Mouse (Mus musculus): ENCODE data around the gene Nr2c1.

Nr2c1 gene

DNA sequence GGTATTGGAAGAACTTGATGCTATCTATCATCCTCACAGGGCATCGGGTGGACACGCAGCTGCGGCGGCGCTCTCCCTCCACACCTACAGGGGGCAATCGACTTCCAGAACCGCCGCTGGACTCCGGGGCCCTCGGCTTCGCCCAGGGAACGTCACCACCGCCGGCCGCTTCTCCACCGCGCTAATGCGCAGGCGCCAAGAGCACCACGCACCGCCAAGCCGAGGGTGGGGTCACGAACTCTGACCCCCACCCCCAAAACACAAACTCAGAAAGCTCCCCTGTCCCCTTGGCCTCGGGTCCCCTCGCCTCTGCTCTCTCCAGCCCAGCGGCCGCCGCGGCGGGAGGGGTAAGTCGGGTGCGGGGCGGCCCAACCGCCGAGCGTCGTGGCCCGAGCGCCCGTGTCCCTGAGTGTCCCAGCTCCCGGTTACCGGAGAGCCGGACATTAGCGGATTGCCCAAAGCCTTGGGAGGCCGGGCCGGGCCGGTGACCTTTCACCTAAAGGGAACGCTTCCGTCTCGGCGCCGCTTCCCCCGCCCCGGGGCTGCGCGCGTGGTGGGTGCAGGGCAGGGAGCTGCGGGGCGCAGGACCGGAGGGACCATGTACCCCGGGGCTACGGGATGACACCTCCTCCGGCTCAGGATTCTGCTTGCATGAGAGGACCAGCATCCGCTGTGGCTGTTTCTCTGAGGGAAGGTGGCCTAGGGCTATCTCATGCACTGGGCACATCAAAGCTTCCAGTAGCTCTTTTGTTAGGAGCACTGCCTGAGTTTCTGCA is at the start of gene Nr2c1:
Gene Nr2c1 (plus strand): TSS at position 268 of the 776 bp plus-strand sequence.
- peak; percentile 85 to 90 for DNase-seq (ENCODE audit: low spot score in 2 of 2)

DNA sequence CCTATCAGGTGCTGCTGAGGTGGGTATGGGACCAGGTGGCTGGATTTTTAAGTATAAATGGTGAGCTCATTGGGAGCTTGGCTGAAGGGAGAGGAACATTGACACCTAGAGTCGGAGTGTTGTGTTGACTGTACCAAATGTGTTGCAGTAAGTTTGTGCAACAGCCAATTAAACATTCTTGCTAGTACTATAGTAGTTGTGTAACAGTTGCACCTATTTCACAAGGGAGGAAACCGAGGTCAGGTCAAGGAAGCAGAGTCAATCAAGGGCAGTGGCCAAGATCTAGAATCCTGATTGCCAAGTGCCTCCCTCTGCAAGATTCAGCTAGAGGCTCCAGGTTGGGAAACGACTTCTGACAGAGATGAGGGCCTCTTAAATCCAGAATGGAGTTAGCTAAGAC is 49.7 kb upstream of the Nr2c1 start:
- no peak for DNase-seq (ENCODE audit: low spot score in 2 of 2)

DNA sequence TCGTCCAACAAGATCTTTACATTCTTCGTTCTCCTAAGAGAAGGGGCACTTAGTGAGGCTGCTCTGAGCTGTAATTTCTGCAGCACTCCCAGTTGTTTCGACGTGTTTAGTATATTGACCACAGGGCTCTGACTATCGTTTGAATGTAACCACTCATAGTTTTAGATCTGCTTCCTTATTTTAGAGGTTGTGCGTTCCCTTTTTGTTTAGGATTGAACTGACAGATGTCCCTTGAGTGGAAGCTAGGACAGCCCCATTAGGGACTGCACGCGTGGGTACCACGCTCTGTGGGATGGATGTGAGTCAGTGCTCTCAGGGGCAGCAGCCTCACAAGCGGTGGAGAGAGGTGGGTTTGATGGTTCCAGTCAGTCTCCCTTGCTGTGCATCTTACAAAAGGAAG is 42.3 kb upstream of the Nr2c1 start:
- no peak for DNase-seq (ENCODE audit: low spot score in 2 of 2)

DNA sequence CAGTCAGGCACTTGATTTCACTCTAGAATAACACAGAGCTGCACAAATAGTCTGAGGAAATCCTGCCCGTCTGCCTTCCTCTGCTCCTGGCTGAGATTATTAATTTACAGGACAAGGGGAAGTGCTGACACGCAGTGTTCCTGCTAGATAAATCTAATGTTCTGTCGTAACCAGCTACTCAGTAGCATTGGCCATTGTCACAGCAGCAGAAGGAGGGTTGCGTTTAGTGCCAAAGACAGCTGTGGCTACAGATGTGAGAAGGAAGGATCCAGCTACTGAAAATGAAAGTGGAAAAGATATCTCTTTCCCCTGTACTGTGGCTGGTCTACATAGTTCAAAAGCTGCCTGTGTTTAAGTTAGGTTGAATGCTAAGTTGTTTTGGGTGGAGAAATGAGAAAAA is 40.7 kb upstream of the Nr2c1 start:
- no peak for DNase-seq (ENCODE audit: low spot score in 2 of 2)

DNA sequence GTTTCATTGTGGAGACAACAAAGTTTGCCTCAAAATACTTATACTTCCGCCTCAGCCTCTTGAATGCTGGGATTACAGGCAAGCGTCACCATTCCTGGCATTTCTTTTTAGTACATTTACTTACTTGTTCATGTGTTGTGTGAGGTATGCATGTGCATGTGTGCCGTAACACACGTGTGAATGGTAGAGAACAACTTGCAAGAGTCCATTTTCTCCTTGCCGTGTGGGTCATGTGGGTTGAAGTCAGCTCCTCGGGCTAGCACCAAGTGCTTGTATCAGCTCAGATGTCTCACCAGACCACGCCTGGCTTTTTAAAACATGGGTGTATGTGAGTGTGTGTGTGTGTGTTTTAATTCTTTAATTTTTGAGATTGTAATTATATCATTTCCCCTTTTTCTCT is 40.2 kb upstream of the Nr2c1 start:
- no peak for DNase-seq (ENCODE audit: low spot score in 2 of 2)

DNA sequence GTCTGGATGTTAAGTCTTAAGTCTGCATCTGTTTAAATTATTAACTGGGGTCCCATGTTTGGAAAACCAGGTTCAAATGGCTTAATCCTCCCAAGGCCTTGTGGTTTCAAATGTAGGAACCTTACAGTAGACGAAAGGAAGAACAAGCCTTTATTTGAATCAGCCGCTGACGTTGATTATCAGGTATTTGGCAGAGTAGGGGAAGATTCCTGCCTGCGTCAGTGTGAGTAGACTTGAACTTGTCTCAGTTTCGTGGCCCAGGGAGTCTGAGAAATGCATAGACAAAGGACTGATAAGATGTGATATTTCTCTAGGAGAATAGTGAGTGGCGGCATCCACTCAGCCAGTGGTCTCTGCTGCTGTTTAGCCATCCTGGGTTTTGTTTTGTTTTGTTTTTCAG is 39.0 kb upstream of the Nr2c1 start:
- DNase-seq (ENCODE audit: low spot score in 2 of 2): no peak

DNA sequence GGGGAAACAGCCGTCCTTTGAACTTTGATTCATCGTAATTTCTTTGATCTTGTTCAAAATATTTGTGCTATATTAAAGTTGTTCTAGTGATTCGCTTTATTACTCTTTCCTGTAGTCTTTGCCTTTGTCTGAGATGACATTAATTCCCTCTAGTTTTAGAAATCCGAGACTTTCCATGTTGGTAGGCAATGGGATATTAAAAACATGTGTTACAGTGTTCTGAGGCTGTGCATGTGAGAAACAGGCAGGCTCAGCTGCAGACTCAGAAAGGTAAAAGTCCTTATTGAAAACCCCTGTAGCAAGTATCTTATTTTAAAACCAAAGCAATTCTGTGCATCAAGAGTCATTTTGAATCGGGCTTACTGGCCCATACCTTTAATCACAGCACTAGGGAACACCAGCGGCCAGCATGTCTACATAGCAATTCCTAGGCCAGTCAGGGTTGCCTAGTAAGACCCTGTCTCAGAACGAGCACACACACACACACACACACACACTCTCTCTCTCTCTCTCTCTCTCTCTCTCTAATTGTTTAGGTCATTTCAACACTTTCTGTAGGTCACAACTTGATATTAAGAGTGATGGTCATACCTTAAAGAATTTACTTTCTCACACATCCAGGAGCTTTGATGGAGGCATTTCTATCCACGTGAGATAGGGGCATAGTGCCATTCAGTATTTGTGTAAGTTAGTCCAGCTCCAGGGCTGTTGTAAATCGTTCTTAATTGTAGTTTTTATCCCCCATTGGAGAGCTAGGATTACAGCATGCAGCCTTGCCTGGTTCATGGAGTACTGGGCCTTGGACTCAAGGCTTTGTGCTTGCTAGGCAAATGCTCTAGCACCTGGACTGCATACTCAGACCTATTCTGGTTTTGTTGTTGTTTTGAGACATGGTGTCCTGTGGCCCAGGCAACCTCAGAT is 36.7 kb upstream of the Nr2c1 start:
- no peak for DNase-seq (ENCODE audit: low spot score in 2 of 2)

DNA sequence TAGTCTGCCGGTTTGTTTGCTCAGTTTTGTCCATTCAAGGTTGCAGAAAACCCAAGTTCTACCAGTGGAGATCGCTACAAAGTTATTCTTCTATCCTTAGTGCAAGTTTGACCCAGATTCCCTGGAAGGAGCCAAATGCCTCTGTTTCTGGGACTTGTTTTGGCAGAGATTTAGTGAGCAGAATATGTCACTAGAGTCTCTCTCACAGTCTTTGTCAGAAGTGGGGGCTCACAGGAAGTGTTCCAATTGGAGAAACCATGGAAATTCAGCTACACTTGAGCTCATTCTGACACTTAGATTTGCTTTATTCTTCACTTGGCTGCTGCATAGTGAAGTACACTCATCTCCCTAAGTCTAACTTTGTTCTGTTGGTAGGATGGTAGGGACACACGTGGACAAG is 35.6 kb upstream of the Nr2c1 start:
- DNase-seq (ENCODE audit: low spot score in 2 of 2): no peak

DNA sequence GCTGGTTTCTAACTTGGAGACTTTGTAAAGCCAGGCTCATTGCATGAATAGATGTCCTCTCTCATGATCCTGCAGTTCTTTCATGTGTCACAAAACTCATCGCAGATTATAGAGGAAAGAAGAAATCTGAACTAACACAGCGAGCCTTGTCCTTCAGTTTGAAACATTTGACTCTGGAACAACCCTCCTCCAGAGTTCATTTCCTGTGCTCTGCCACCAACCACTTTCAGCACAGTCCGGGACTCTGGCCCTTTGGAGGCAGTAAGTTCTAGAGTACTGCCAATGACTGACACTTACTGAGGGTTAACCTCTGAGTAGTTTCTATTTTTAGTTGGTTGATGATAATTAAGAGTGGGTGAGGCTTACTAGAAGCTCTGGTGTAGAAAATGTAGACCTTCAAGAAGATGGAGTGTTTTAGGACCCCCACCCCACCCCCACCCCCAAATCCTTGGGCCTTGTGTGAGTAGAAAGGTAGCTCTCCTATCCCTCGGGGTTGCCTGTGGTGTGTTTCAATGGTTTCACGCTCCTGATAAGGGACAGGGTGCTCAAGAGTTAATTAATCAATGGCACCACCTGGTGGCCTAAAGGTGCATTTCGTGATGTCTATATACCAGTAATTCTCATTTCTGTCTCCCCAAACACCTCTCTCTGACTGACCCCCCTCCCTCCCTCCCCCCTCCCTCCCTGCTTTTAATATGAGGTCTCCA is 31.8 kb upstream of the Nr2c1 start:
- peak; percentile 54 to 78 for DNase-seq (ENCODE audit: low spot score in 2 of 2)

DNA sequence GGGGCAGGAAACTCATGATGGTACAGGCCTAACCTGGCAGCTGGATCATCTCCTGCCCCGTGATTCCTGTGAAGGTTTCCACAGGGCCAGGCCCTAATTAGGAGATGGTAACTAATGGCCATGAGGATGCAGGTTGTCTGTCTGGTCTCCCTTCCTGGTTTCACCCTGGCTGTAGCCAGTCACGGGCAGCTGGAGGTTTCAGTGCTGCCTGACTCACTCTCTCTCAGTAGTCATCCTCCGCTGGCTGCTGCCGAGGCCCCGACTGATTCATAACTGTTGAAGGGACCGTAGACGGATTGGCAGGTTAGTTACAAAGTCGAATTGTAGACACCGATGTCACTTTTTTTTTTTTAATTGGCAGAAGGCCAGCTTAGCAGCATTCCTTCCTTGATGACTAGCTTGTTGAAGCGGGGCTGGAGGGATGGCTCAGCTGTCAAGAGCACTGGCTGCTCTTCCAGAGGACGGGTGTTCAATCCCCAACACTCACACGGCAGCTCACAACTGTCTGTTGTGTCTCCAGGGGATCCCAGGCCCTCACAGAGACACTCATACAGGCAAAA is 31.0 kb upstream of the Nr2c1 start:
- DNase-seq (ENCODE audit: low spot score in 2 of 2): no peak

DNA sequence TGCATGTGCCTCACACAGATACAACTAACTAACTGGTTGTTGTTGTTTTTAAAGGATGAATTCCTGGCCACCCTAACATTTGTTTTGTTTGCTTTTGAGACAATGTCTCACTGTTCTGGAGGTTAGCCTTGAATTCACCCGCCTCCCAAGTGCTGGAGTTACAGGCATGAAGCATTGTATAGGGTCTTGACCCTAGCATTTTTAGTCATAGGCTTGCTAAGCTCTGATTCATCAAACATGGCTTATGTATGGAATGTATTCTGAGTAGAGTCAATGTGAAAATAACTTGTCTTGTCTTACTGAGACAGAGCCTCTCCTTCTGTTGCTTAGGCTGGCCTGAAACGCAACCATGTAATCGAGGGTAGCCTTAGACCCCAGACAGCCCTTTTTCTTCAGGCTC is 29.9 kb upstream of the Nr2c1 start:
- no peak for DNase-seq (ENCODE audit: low spot score in 2 of 2)

DNA sequence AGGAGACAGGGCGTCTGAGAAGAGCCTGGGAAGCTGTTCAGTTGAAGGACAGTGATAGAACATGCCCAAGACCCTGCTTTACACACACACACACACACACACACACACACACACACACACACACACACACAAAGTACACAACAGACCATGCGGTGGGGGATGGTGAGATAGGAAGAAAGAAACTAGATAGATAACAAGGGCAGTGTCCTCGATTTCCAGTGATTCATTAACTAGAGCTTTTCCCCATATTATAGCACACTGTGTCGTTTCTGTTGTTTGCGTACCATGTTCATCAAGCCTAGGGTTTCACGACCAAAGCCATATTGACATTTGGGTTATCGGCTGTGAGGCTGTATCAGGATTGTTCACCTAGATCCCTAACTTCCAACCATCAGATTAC is 28.8 kb upstream of the Nr2c1 start:
- DNase-seq (ENCODE audit: low spot score in 2 of 2): no peak

DNA sequence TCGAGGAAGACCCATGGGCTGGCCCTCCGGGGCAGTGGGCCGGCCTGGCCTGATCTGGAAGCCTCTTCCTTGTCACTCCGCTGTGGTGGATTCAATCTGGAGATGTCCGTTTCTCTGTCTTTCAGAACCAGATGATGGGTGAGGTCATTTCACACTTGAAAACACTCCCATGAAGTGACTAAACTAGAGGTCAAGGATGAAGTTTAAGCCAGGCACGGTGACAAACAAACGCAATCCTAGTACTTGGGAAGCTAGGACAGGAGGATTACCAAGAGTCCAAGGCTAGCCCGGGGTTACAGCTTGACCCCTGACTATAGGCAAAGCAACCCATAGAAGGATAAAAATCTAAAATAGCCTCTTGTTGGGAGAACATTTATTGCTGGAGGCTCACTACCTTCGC is 27.1 kb upstream of the Nr2c1 start:
- DNase-seq (ENCODE audit: low spot score in 2 of 2): no peak

DNA sequence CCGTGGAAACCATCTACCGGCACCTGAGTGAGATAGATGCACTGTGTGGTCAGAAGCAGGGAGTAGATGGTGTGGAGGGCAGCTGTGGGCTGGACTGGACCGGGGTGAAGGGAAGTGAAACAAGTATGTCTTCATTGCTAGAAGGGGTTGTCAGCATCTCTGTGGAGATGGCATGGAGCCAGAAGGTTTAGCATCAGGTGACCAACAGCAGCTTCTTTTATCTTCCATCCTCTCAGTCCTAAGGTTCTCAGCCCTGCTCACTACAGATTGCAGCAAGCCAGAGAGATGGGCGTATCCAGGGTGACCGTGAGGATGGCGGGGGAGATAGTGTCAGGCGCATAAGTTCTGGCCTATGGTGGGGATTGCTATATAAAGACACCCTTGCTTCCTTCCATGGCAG is 25.2 kb upstream of the Nr2c1 start:
- DNase-seq (ENCODE audit: low spot score in 2 of 2): no peak

DNA sequence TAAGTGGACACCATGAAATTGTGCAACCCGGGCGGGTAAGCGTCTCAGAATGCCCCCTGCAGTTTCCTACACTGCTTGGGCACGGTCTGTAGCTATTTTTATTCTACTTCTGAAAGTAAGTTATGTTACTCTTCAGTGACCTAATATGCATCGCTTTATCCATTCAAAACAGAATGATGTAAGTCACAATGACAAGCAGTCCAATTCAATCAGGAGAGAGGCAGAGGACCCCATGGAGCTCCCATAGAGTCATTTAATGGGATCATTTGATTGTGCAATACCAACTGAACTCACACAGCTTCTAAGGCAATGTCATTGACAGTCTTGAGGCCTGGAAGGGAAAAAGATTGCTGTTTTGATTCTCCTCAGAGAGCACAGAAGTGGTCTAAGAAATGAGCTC is 24.2 kb upstream of the Nr2c1 start:
- DNase-seq (ENCODE audit: low spot score in 2 of 2): no peak

DNA sequence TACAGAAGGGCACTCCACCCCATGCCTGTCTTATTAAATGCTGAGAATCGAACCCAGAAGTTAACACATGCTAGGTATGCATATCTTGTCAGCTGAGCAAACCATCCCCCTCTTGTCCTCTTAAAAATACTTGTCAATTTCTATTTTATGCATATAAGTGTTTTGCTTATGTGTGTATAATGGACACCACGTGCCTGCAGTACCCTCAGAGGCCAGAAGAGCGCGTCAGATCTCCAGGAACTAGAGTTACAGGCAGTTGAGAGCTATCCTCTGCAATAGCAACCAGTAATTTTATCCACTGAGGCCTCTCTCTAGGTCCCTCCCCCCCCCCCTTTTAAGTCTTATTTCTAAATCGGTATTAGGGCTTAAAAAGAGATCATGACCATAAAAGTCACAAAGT is 23.4 kb upstream of the Nr2c1 start:
- DNase-seq (ENCODE audit: low spot score in 2 of 2): no peak

DNA sequence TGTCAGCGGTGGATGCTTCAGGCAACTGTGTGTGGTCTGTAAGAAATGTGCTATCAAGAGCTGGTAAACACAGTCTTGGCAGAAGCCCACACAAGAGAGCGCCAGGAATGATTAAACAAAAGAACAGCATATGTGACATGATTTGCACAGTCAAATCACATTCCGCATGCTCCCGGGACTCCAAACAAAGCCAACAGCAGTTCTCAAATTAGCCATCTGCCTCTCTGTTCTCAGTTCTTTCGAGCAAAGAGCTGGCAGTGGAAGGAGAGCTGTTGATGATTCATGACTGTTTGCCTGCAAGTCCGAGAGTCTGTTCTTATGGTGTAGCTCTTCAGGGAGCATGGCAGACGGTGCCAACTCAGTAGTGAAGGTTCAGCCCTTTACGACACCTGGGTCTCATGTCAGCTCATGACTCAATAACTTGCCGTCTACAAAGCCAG is 18.1 kb upstream of the Nr2c1 start:
- peak in 1 of 2 experiments; percentile 64 for DNase-seq (ENCODE audit: low spot score in 2 of 2)

DNA sequence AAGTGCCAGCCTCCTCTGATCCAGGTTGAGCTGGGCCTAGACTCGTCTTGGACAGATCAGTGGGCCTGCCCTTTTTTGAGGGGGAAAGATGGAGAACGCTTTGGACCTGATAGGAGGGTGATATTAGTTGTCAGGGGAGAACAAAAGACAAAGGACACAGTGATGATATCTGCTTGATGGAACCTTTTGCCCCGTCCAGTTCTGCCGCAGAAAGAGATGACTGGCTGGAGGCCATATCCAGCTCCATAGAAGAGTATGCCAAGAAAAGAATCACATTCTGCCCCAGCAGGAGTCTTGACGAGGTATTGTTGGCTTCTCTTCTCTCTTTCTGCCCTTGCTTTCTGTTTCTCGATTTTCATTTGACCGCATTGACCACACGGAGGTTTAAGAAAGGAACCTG is 14.7 kb upstream of the Nr2c1 start:
- no peak for DNase-seq (ENCODE audit: low spot score in 2 of 2)

DNA sequence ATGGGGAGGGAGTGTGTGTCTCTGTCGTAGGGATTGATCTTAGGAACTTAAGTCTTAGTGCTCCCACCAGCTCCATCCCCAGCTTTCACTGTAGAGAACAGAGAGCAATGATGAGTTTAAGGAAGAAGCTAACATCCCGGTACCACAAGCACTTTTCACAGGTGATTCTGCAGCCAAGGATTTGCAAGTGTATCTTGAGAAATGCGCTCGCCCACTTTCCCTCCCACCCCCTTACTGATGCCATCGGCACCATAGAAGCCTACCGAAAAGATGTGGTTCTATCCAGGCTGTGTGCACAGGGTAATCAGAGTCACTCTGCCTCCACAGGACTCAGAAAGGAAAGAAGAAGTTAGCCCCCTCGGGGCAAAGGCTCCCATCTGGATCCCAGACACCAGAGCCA is 14.1 kb upstream of the Nr2c1 start:
- DNase-seq (ENCODE audit: low spot score in 2 of 2): no peak

DNA sequence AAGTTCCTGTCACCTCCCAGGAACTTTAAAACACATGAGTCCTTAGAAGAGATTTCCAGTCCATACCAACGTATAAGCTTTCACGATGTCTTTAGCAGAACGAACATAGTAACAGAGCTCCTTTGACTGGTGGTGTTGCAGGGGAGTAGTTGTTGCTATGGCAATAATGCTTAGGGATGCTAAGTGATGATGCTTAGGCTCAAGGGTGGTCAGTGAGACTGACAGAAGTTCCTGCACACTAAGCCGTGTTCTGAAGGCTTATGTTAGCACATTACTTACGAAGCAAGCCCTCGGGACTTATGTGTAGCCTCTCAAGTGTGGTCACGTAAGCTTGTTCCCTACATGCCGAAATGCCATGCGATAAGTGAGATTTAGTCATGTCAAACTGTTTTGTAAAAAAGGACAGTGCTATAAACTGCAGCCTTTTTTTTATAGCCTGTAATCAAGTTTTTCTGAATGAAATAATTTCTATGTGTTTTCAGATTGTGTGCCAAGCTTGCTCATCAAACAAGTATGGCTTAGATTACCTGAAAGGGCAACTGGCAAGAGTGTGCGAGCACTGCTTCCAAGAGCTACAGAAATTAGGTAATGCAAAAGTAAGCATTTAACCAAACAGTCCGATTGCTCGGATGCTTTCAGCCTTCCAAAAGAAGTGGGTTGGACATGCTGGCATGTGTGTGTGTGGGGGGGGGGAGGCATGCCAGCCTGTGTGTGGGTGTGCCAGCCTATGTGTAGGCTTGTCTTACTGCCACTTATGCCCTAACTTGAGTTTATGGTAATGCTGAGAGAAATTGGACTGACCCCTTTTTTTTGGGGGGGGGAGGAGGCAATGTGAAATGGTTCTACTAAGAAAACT is 13.1 kb upstream of the Nr2c1 start:
- no peak for DNase-seq (ENCODE audit: low spot score in 2 of 2)

DNA sequence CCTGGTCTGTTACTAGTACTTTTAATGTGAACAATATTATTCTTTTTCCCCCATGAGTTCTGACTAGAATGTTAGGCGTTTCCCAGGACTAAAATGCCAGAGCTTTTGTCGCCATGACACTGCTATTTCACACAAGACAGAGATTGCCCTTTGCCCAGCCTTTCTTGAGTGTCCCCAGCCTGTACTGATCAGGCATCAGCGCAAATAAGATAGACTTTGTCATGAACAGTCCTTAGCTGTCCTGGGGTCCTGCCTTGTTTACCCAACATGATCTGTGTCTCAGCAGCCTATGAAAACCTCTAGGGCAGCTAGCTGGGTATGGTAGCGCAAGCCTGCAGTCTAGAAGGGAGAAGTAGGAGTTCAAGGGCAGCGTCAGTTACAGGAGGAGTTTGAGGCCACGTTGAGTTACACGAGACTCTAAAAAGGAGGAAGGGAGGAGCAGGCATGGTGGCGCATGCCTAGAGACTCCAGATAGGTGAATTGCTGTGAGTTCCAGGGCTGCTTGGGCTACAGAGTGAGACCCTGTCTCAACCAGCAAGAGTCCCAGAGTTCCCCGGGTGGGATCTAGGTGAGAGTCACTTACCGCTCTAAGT is 8.8 kb upstream of the Nr2c1 start:
- no peak for DNase-seq (ENCODE audit: low spot score in 2 of 2)

Measured in urinary bladder, postnatal 4 days (tissue).